Mouse (Mus musculus) layer of hippocampus, postnatal 36 days (tissue): ENCODE results near the gene Gdap1l1. TPM values are rescaled to one million over a fixed set of nuclear protein-coding genes. Genes with fewer than 3 reads are reported as not detected.
A peak's percentile ranks its signal among the peaks of the same experiment; 100 is the strongest.

Source experiments
- DNase-seq, 2 experiments: peaks; one replicate each; pipeline ENCODE4 v3.0.0; 2022
- total RNA-seq, 2 experiments: library from RNA; stranded (reverse); gene quantifications; 2 replicates each; pipeline ENCODE4 v1.2.3; 2021

Gene Gdap1l1
- total RNA-seq, 2 experiments from 2014 or later: 62.0 to 72.9 TPM

- no peak for DNase-seq
Observed at GRCm38 (mm10) chr2:163466771-163467170, 28.5 kb downstream of the Gdap1l1 start.

DNA sequence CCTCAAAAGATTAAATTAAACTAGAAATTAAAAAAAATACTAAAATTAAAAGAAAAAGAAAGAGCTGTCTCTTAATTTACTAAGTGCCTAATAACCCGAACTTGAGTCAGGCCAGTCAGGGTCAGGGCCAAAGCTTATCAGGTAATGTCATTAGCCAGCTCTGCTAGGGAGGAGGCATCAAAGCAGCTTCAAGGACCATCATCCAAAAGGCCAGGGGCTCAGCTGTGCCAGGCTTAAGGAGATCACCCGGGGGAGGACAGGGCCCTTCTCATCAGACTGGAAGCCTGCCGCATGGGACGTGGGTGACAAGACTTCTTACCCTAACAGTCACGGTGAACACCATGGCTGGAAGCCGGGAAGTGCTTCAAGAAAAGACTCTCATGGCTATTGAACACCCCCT is 29.3 kb downstream of the Gdap1l1 start:
- no peak for DNase-seq

- DNase-seq: no peak
Observed at GRCm38 (mm10) chr2:163468866-163469265, 30.6 kb downstream of the Gdap1l1 start.

GRCm38 (mm10) chr2:163469711-163470110 is 31.4 kb downstream of the Gdap1l1 start:
- no peak for DNase-seq

DNA sequence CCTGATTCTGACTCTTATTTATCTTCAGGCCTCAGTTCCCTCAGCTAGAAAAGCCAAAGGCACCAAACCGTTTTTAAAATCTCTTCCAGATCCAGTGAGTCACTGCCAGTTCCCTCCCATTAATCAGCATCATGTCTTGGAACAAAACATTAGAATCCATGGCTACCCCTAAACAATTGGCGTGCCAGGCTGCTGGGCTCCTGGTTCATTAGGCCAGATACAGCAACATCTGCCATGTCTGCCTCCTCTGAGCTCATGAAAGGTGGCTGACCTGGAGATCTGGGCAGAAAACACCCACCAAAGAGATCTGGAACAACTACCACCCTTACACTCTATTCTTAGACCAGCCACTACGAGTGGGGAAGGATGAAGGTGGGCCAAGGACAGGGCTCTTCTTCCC is 32.9 kb downstream of the Gdap1l1 start:
- no peak for DNase-seq

DNA sequence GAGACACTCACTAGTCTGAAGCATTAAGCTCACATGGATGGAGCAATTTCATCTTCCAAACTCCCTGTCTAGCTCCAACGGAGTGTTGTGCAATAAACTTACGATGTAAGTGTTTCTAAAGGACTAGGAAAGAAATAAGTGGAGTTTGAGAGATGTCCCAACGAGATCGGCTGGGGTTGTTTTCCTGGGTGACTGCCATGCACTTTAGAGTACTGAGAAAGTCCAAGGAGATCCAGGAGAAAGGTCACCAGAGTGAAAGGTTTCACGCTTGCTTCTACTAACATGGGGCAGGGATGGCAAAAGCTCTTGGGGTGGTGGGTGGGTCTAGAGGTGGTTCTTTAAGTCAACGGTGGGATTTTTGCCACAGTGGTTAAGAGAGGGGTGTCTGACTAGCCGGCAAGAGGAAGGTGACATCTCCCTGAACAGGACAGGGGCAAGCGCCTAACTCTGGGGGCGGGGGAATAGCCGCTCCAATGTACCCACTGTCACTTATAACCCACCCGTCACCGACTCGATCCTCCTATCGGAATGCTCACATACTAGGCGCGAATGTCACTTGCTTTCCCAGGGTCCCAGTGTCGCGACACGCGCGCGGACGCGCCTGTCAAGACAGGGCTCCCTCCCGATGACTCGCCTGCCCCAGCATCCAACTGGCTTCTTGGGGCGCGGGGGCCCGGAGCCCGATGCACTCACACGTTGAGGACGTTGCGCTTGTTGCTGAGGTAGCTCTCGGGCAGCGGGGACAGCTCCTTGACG is 33.6 kb downstream of the Gdap1l1 start:
- no peak for DNase-seq

GRCm38 (mm10) chr2:163472466-163472851 is 34.2 kb downstream of the Gdap1l1 start, which contains the start of gene Fitm2:
Fitm2 (minus strand) TSS chr2:163472629.
- peak; percentile 94 for DNase-seq

DNA sequence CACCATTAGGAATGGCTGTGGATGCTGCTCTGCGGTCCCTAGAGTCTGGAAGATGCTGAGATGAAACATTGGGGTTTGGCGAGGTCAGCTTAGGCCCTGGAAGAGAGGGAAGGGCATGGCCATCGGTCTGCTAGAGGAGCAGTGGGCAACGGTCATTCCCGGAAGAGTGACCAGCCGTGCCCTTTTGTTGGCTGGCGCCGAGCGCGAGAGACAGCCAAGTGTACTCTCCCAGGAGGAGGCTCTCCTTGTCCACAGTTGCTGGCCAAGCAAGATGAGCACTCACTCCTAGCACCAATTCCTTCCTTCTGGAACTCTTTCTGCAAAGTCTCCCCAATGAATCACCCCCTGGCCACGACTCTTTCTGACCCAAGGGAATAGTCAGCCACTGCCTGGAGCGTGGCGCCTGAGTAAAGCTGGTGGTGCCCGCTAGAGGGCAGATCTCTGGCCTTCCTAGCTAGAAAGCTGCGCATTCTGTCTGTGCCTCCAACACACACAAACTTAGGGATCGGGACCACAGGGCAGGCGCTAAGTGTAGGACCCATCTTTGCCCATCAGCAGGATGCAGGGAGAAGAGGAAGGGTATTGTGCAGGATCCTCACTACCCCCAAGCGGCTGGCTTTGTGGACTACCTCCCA is 42.0 kb downstream of the Gdap1l1 start:
- DNase-seq: no peak

DNA sequence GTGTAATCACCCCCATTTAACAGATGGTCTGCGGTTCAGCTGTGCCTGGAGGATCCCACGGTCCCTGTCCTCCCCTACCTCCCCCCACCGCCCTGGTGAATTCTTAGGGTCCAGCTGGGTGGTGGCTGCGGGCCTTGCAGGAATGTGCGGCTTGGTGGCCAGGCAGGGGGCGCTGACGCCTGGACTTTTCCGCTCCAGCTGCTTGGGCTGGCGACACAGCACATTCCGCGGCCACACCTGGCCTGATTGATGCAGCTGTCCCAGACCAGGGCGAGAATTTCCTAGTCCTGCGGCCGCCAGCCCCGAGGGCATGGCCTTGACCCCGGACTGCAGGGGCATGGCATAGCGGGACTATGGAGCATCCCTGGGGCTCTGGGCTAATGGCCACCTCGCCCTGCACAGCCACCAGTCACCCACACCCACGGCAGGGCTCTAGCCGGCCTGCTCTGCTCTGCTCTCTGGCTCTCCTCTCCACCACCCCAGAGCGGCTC is 43.3 kb downstream of the Gdap1l1 start:
- DNase-seq: no peak

DNA sequence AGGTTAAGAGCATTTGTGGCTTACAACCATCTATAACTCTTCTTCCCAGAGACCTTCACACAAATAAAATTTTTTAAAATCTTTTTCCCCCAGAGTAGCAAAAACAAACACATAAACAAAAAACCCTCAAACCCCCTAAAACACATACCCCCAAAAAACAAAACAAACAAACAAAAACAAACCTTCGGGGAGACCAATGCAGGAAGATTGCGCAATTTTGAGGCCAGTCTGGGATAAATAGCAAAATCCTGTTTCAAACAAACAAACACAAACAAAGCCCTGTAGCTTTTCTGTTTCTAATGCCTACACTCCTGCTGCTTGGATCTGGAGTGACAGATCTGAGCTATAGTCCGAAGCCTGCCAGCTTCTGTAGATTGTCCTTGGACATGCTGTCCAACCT is 49.1 kb downstream of the Gdap1l1 start:
- no peak for DNase-seq

GRCm38 (mm10) chr2:163489725-163490291 is 51.5 kb downstream of the Gdap1l1 start:
- DNase-seq: no peak

- DNase-seq: no peak
Observed at GRCm38 (mm10) chr2:163490656-163491055, 52.4 kb downstream of the Gdap1l1 start.

DNA sequence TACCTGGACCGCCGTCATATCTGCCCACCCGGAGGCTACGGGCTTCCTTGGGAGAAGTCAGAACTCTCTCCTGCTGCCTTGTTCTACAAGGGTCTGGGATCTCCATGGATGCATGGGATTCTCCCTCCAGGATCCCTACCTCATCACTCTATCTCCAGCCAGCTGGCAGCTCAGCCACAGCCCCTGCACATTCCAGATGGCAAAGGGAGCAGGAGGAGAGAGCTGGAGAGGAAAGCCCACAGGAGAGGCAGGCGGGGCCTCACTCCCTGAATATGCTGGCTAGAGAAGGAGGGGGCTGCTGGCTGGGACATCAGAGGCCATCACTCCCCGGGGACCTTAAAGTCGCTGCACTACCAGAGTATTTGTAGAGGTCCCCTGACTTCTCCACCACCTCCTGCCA is 53.1 kb downstream of the Gdap1l1 start:
- DNase-seq: no peak

DNA sequence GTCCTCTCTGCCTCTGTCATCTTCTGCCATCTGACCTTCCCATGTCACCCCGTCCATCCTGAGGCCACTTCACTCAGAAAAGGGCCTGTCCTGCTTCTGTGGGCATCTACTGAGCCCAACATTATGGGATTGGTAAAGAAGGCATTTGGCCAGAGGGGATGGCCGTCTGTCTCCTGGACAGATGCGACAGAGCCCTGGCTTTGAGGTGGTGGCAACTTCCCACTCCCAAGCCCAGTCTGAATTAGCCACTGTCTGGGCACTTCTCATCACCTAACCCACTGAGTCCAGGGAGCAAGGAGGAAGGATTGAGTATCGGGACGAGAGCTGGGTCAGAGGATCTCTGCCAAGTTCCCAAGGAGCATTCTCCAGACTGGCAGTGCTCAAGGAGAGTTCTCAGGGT is 53.7 kb downstream of the Gdap1l1 start, which contains the start of gene R3hdml:
Gene R3hdml, plus strand, starts transcription at position 301 of the 400 bp plus-strand sequence.
- DNase-seq: no peak

GRCm38 (mm10) chr2:163493031-163493430 is 54.8 kb downstream of the Gdap1l1 start:
- DNase-seq: no peak

- no peak for DNase-seq
Observed at GRCm38 (mm10) chr2:163493976-163494375, 55.7 kb downstream of the Gdap1l1 start.

DNA sequence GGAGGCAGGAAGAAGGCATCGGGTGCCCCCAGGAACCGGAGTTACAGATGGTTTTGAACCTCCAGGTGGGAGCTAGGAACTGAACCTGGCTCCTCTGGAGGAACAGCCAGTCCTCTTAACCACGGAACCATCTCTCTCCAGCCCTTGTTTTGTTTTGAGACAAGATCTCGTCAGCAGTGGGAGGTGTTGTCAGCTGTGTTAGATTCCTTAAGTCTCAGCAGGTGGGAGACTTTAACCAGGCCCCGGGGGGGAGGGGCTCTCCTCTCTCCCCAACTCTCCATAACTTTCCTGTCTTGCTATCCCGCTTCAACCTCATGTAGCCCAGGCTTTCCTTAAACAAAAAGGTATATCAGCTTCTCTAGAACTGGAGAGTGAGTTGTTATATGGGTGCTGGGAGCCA is 56.2 kb downstream of the Gdap1l1 start:
- no peak for DNase-seq

GRCm38 (mm10) chr2:163502219-163502618 is 63.9 kb downstream of the Gdap1l1 start:
- no peak for DNase-seq

GRCm38 (mm10) chr2:163503191-163503590 is 64.9 kb downstream of the Gdap1l1 start:
- no peak for DNase-seq
